In genomic region chr5:143401556-143401955, GRCm38 (mm10) we compare ENCODE assay signal across 18 mouse cellular contexts. TPM values are rescaled to one million over a fixed set of nuclear protein-coding genes. Genes with fewer than 3 reads are reported as not detected.
"Had no signal": no experiment of that assay in that cellular context is flagged by ENCODE, and none has a peak within 500 bp of the region (broad histone marks: within the 10 kb centered on the region; RNA-seq: fewer than 3 reads in every experiment).

No protein-coding gene starts in this region.

- H3K4me3 ChIP-seq: left cerebral cortex, adult 2 months; limb, embryonic 10.5 days; liver, embryonic 13.5 days; lung, embryonic 15.5 days; midbrain, embryonic 13.5 days; myocyte; neural tube, embryonic 15.5 days; stomach, embryonic 15.5 days had no signal

- DNase-seq: kidney, adult 2 months; kidney, postnatal 25 days; liver, embryonic 13.5 days; liver, postnatal 0 days; right cerebral cortex, adult 18-20 months; right cerebral cortex, postnatal 4 days; thymus, adult 2 months; thymus, postnatal 25 days had no signal

- H3K27me3 ChIP-seq: liver, embryonic 13.5 days; lung, embryonic 15.5 days; midbrain, embryonic 13.5 days; neural tube, embryonic 15.5 days; stomach, embryonic 15.5 days had no signal

- H3K9ac ChIP-seq: liver, embryonic 13.5 days; liver, postnatal 0 days; lung, embryonic 15.5 days; midbrain, embryonic 13.5 days; neural tube, embryonic 15.5 days; stomach, embryonic 15.5 days had no signal

- H3K9me3 ChIP-seq: limb, embryonic 10.5 days; liver, embryonic 13.5 days; lung, embryonic 15.5 days; midbrain, embryonic 13.5 days; neural tube, embryonic 15.5 days; stomach, embryonic 15.5 days had no signal

- H3K27ac ChIP-seq: left cerebral cortex, adult 2 months; limb, embryonic 10.5 days; liver, embryonic 13.5 days; lung, embryonic 15.5 days; midbrain, embryonic 13.5 days; neural tube, embryonic 15.5 days; stomach, embryonic 15.5 days had no signal

RNA-seq across cellular contexts. Expression of gene Grid2ip, which starts 44.4 kb away (rescaled TPM):
- total RNA-seq: megakaryocyte-erythroid progenitor cell, adult 5-6 weeks had no signal
- polyA plus RNA-seq: liver, embryonic 13.5 days; liver, postnatal 0 days; myocyte; neural tube, embryonic 11.5 days; spleen, adult 2 months had no signal
